Comparison of ENCODE assay signal across 31 mouse cellular contexts in the genomic region with DNA sequence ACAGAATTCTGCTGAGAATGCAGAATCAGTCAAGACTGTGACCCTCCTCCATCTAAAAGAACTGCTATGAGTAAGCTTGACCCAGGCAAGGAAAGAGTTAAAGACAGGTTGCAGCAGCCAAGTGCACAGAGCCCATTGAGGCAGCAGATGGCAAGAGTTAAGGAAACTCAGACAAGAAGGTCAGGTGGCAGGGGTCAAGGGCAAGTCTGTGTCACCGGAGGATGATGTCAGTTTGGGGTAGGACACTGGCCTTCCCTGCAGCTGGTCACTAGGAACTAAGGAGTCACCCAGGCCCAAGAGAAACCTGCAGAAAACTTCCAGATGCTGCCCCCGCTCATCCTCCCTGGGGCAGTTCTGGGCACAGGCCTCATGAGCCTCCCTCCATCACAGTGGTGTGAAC. TPM values are rescaled to one million over a fixed set of nuclear protein-coding genes. Genes with fewer than 3 reads are reported as not detected.
"Had no signal": no experiment of that assay in that cellular context is flagged by ENCODE, and none has a peak within 500 bp of the region (broad histone marks: within the 10 kb centered on the region; RNA-seq: fewer than 3 reads in every experiment).

No protein-coding gene starts in this region.

- DNase-seq: gastrocnemius, adult 2 months; gastrocnemius, postnatal 10 days; gastrocnemius, postnatal 25 days; heart, adult 18-20 months; heart, postnatal 10 days; heart, postnatal 4 days; kidney, adult 11 months; kidney, adult 2 months; kidney, postnatal 10 days; kidney, postnatal 25 days; kidney, postnatal 4 days had no signal

- H3K9ac ChIP-seq: heart, embryonic 12.5 days; hindbrain, embryonic 12.5 days; hindbrain, embryonic 14.5 days; limb, embryonic 13.5 days; limb, embryonic 15.5 days; liver, embryonic 12.5 days; liver, embryonic 14.5 days had no signal

- H3K4me2 ChIP-seq: heart, embryonic 12.5 days; hindbrain, embryonic 12.5 days; hindbrain, embryonic 14.5 days; limb, embryonic 13.5 days; limb, embryonic 15.5 days; liver, embryonic 12.5 days had no signal

- H3K9me3 ChIP-seq: heart, embryonic 10.5 days; heart, embryonic 12.5 days; hindbrain, embryonic 10.5 days; hindbrain, embryonic 12.5 days; limb, embryonic 13.5 days; limb, embryonic 15.5 days; liver, embryonic 12.5 days had no signal

- H3K4me3 ChIP-seq: gastrocnemius, adult 2 months; heart, embryonic 10.5 days; heart, embryonic 12.5 days; hindbrain, embryonic 10.5 days; hindbrain, embryonic 12.5 days; layer of hippocampus, adult 2 months; left cerebral cortex, adult 2 months; limb, embryonic 13.5 days; limb, embryonic 15.5 days; liver, embryonic 12.5 days had no signal

- H3K27me3 ChIP-seq: heart, embryonic 12.5 days; hindbrain, embryonic 12.5 days; limb, embryonic 13.5 days; limb, embryonic 15.5 days had no signal

- H3K27ac ChIP-seq: gastrocnemius, adult 2 months; heart, embryonic 10.5 days; hindbrain, embryonic 12.5 days; hindbrain, embryonic 14.5 days; layer of hippocampus, adult 2 months; left cerebral cortex, adult 2 months; limb, embryonic 13.5 days; limb, embryonic 15.5 days; liver, embryonic 12.5 days; liver, embryonic 14.5 days had no signal

- H3K36me3 ChIP-seq: heart, embryonic 10.5 days; heart, embryonic 12.5 days; hindbrain, embryonic 10.5 days; hindbrain, embryonic 12.5 days; limb, embryonic 13.5 days; limb, embryonic 15.5 days; liver, embryonic 12.5 days had no signal

RNA-seq across cellular contexts. Expression of a gene that starts 2.8 kb away (rescaled TPM):
- total RNA-seq: gastrocnemius, adult 2 months; heart, adult 18-20 months; heart, adult 8-10 months; layer of hippocampus, postnatal 25 days; liver, adult 2 months had no signal
- polyA plus RNA-seq: heart, embryonic 14.5 days; inflammation-experienced regulatory T-cells, adult 6 months; kidney, embryonic 14.5 days; liver, embryonic 16.5 days had no signal

RNA-seq across cellular contexts. Expression of a gene that starts 26.2 kb away (rescaled TPM):
- total RNA-seq: granulocyte monocyte progenitor cell, adult 5-6 weeks; layer of hippocampus, postnatal 10 days; layer of hippocampus, postnatal 25 days; liver, adult 2 months had no signal
- polyA plus RNA-seq: inflammation-experienced regulatory T-cells, adult 6 months; liver, adult 2 months; liver, embryonic 12.5 days had no signal

RNA-seq across cellular contexts. Expression of a gene that starts 41.6 kb away (rescaled TPM):
- total RNA-seq: heart, adult 18-20 months; layer of hippocampus, adult 2 months; layer of hippocampus, postnatal 25 days; liver, adult 2 months had no signal
- polyA plus RNA-seq: inflammation-experienced regulatory T-cells, adult 6 months; liver, adult 2 months had no signal
